Mouse (Mus musculus) gastrocnemius, postnatal 4 days (tissue): Measurements from ENCODE around the gene Epb41. TPM values are rescaled to one million over a fixed set of nuclear protein-coding genes. Genes with fewer than 3 reads are reported as not detected.

ENCODE experiments used
- DNase-seq, 2 experiments: peaks; one replicate each; pipeline ENCODE4 v3.0.0; 2021 to 2022; ENCODE audit warnings: low spot score in 2 of 2, mixed read lengths in 2 of 2
- long read RNA-seq, 2 experiments: library from polyadenylated mRNA; stranded (forward); transcript quantifications; one replicate each; pipeline ENCODE4 v2.0.0; 2021
- total RNA-seq, 2 experiments: library from RNA; stranded (reverse); gene quantifications; 2 replicates each; pipeline ENCODE4 v1.2.3; 2021

Gene Epb41
- 10 to 100 TPM; 35.5 to 43.1 TPM for total RNA-seq
- long read RNA-seq, experiment 1, full-length matches to known transcripts: 3 of 12 reads
- long read RNA-seq, experiment 1, partial matches to known transcripts: 2 of 12 reads
- long read RNA-seq, experiment 1, other reads (novel, unspliced or antisense): 7 of 12 reads
- long read RNA-seq, experiment 2, full-length matches to known transcripts: 10 of 39 reads
- long read RNA-seq, experiment 2, partial matches to known transcripts: 14 of 39 reads
- long read RNA-seq, experiment 2, other reads (novel, unspliced or antisense): 15 of 39 reads

- peak; percentile 80 to 88 for DNase-seq
Observed at GRCm38 (mm10) chr4:132074933-132075769, at the start of gene Epb41. Epb41 (minus strand) TSS chr4:132075321.

GRCm38 (mm10) chr4:132123166-132123565 lies 48.0 kb upstream of the Epb41 start:
- DNase-seq: no peak

- no peak for DNase-seq
Observed at GRCm38 (mm10) chr4:132121674-132122073, 46.6 kb upstream of the Epb41 start.

- no peak for DNase-seq
Observed at GRCm38 (mm10) chr4:132119566-132119965, 44.4 kb upstream of the Epb41 start.

- DNase-seq: no peak
Observed at GRCm38 (mm10) chr4:132116315-132116714, 41.2 kb upstream of the Epb41 start.

GRCm38 (mm10) chr4:132113411-132114095 lies 38.4 kb upstream of the Epb41 start:
- DNase-seq: peak in 1 of 2 experiments; percentile 16

GRCm38 (mm10) chr4:132111227-132111626 lies 36.1 kb upstream of the Epb41 start:
- DNase-seq: no peak

GRCm38 (mm10) chr4:132108221-132108620 lies 33.1 kb upstream of the Epb41 start:
- DNase-seq: no peak

GRCm38 (mm10) chr4:132101152-132101551 lies 26.0 kb upstream of the Epb41 start:
- no peak for DNase-seq

- DNase-seq: no peak
Observed at GRCm38 (mm10) chr4:132099548-132099947, 24.4 kb upstream of the Epb41 start.

GRCm38 (mm10) chr4:132095043-132095442 lies 19.9 kb upstream of the Epb41 start:
- DNase-seq: no peak

GRCm38 (mm10) chr4:132093928-132094327 lies 18.8 kb upstream of the Epb41 start:
- DNase-seq: no peak

GRCm38 (mm10) chr4:132093136-132093535 lies 18.0 kb upstream of the Epb41 start:
- DNase-seq: no peak

GRCm38 (mm10) chr4:132088921-132089320 lies 13.8 kb upstream of the Epb41 start:
- peak in 1 of 2 experiments; percentile 47 for DNase-seq

- no peak for DNase-seq
Observed at GRCm38 (mm10) chr4:132085114-132085513, 10.0 kb upstream of the Epb41 start.

GRCm38 (mm10) chr4:132080492-132080983 lies 5.4 kb upstream of the Epb41 start:
- DNase-seq: no peak

- peak in 1 of 2 experiments; percentile 58 for DNase-seq
Observed at GRCm38 (mm10) chr4:132079555-132080275, 4.6 kb upstream of the Epb41 start.

GRCm38 (mm10) chr4:132078296-132078714 lies 3.2 kb upstream of the Epb41 start:
- no peak for DNase-seq

GRCm38 (mm10) chr4:132077445-132077844 lies 2.3 kb upstream of the Epb41 start:
- DNase-seq: no peak

- DNase-seq: peak in 1 of 2 experiments; percentile 43
Observed at GRCm38 (mm10) chr4:132076480-132077405, 1.6 kb upstream of the Epb41 start.
